Mouse (Mus musculus) embryonic facial prominence, embryonic 14.5 days (tissue): Measurements from ENCODE around the gene Esyt1. TPM values are rescaled to one million over a fixed set of nuclear protein-coding genes. Genes with fewer than 3 reads are reported as not detected.
"Not testable (repeated sequence)": the region's sequence is repeated elsewhere in the genome, so short reads cannot be mapped to it uniquely, and the experiment has no call there.

Experiments used
- ATAC-seq: fragments of 200-750 bp; cut with Nextera tagmentation; 2 replicates; pipeline ENCODE4 v1.8.0; 2017; ENCODE audit warnings: low read depth, moderate number of reproducible peaks, moderate TSS enrichment
- DNase-seq: peaks from one replicate; pipeline ENCODE4 v3.0.0-alpha.2; 2015; ENCODE audit warnings: low spot score
- H3K27ac ChIP-seq: fragments of 300-500 bp; sonication (generic); replicated peaks from 2 replicates; pipeline ENCODE4 v1.5.1; 2014; ENCODE audit warnings: low read depth, mild to moderate bottlenecking, low read length, moderate library complexity
- H3K27me3 ChIP-seq: fragments of 300-500 bp; sonication (generic); replicated peaks from 2 replicates; pipeline ENCODE4 v1.6.1; 2014; ENCODE audit warnings: low read length; ENCODE audit not compliant: control insufficient read depth, insufficient read depth
- H3K36me3 ChIP-seq: fragments of 300-500 bp; sonication (generic); 2 replicates; pipeline ENCODE4 v1.6.1; 2014; ENCODE audit warnings: low read length, mixed read lengths; ENCODE audit not compliant: control insufficient read depth, insufficient read depth
- H3K4me1 ChIP-seq: fragments of 300-500 bp; sonication (generic); 2 replicates; pipeline ENCODE4 v1.6.1; 2014; ENCODE audit warnings: antibody characterized with exemption, low read length; ENCODE audit not compliant: control insufficient read depth, insufficient read depth
- H3K4me2 ChIP-seq: fragments of 300-500 bp; sonication (generic); 2 replicates; pipeline ENCODE4 v1.6.1; 2014; ENCODE audit warnings: low read depth, mild to moderate bottlenecking, low read length, moderate library complexity, mixed read lengths
- H3K4me3 ChIP-seq: fragments of 300-500 bp; sonication (generic); 2 replicates; pipeline ENCODE4 v1.5.1; 2014; ENCODE audit warnings: low read depth, mild to moderate bottlenecking, low read length
- H3K9ac ChIP-seq: fragments of 300-500 bp; sonication (generic); 2 replicates; pipeline ENCODE4 v1.6.1; 2014; ENCODE audit warnings: low read depth, mild to moderate bottlenecking, low read length, moderate library complexity, mixed read lengths
- H3K9me3 ChIP-seq: fragments of 300-500 bp; sonication (generic); 2 replicates; pipeline ENCODE4 v1.6.1; 2016; ENCODE audit warnings: low read length; ENCODE audit not compliant: control insufficient read depth
- WGBS: fragments of 180-500 bp; shearing (Covaris S2); extraction: QIAGEN DNeasy Blood & Tissue Kit; methylation state at CpG from one replicate; pipeline ENCODE4 v1.1.7; 2014; 5-methylcytosine and 5-hydroxymethylcytosine counted together
- polyA plus RNA-seq: library from polyadenylated mRNA; unstranded; fragments of >200 nt; fragmentation: Nextera tagmentation; extraction: Ambion mirVana; gene quantifications from 2 replicates; pipeline ENCODE4 v1.2.1, GENCODE M21; 2014

Esyt1 gene
- 44.2 and 46.8 TPM in 2 replicates for polyA plus RNA-seq

DNA sequence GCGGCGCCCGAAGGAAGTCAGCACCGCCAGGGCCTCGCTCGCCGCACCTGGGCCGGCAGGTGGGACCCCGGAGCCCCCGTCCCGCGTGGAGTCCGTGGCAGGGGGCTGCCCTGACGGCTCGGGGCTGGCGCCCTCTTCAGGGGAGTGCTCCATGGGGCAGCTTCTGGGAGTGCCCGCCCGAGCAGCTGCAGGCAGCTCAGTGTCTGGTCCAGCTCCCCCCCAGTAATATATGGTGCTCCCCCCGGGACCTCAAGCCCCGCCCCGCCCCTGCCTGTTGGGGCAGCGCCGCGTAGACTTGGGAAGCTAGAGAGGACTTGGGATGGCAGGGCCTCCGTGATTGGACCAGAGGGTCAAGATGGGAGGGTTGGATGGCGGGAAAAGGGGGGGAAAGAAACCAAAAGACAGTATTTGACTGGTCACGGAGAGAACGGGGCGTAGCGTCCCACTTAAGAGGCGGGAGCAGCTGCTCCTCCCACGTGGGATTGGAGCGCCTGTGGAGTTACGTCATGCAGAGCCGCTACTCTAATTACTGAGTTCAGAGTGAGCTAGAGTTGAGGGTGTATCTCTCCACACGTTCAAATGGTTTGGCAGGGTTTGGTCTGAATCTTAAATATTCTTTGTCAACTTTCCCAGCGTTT lies at the start of gene Esyt1:
Gene Esyt1, minus strand, starts transcription at position 201 of the 638 bp plus-strand sequence.
- WGBS, result under 1% methylated on average over 29 of the region's 37 CpGs
- Histone ChIP-seq H3K27ac (peak within 1 kb of the TSS; percentile 88), H3K4me1 (0 out of 2 replicates have a peak, but pooled peaks cover 8% of the 10 kb centered on the region), H3K4me2 (peak within 1 kb of the TSS; percentile 97), H3K9ac (peak within 1 kb of the TSS; percentile 81), H3K4me3 (peak within 1 kb of the TSS; percentile 82), H3K27me3 (peaks cover 11% of the 10 kb centered on the region; the same call in 1 of the 2 replicates), H3K9me3 (no peaks in the 10 kb centered on the region), H3K36me3 (peaks cover 15% of the 10 kb centered on the region; the same call in 1 of the 2 replicates)
- peak; percentile 100 for DNase-seq
- ATAC-seq, result peak; percentile 98

DNA sequence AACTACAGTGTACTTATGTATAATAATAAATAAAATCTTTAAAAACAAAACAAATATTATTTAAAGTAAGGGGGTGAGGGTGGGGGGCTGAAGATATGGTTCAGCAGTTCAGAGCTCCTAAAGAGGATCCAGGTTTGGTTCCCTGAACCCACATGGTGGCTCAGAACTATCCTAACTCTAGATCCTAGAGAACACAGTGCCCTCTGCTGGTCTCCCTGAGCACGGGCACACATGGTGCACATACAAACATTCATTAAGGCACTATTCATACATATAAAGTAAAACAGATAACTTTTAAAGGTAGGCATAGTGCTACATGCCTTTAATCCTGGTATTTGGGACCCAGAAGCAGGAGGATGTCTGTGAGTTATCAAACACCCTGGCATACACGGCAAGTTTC lies 49.4 kb upstream of the Esyt1 start:
- H3K9me3 ChIP-seq, result peaks cover 5% of the 10 kb centered on the region; the same call in 1 of the 2 replicates
- H3K4me3 ChIP-seq, result no peak overlapping the region
- no peaks in the 10 kb centered on the region for H3K4me1 ChIP-seq
- no peak overlapping the region for H3K4me2 ChIP-seq
- ATAC-seq (no peak), DNase-seq (no peak)
- H3K36me3 ChIP-seq, result 0 out of 2 replicates have a peak, but pooled peaks cover 16% of the 10 kb centered on the region
- WGBS, result 92% methylated on average over 2 of the region's 2 CpGs
- H3K9ac ChIP-seq, result no peak overlapping the region
- no peak overlapping the region for H3K27ac ChIP-seq
- no peaks in the 10 kb centered on the region for H3K27me3 ChIP-seq

DNA sequence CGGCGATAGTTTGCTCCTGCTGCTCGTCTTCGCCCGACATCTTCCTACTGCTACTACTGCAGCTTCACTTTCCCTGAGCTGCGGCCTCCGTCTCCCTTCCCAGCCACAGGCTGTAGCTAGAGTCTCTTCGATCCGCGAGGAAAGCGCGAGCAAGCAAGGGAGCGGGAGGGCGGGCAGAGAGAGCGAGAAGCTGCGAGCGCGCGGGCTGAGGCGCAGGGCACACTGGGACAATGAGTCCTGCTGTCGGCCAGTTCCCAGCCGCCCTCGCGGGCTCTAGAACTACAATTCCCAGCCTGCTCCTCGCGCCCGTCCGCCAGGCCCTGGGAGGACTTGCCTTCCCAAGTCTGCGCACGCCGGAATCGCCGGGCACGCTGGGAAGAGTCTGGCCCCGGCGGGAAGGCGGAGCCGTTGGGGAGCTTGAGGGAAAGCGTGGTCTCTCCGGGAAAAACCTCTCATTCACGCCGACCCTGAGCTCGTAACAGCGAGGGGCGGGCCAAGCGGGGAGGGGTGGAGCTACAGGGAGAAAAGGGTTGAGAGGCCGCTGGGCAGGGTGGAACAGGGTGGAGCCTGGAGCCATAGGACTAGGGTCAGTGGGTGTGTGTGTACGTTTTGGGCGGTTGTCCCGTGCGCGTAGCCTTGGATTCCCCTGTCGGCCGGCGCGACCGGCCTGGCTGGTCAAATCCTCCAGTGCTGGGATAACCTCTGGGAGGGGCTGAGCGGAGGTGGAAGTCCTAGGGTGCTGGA lies 40.3 kb upstream of the Esyt1 start, which contains the start of gene Pa2g4:
Gene Pa2g4, minus strand, starts transcription at position 200 of the 744 bp plus-strand sequence.
- H3K4me3 ChIP-seq, result peak within 1 kb of the TSS; percentile 99
- H3K27ac ChIP-seq, result peak within 1 kb of the TSS; percentile 94
- H3K9ac ChIP-seq, result peak within 1 kb of the TSS; percentile 97
- no peaks in the 10 kb centered on the region for H3K9me3 ChIP-seq
- H3K36me3 ChIP-seq, result peaks cover 34% of the 10 kb centered on the region
- H3K27me3 ChIP-seq, result no peaks in the 10 kb centered on the region
- peaks cover 8% of the 10 kb centered on the region for H3K4me1 ChIP-seq
- under 1% methylated on average over 49 of the region's 58 CpGs for WGBS
- DNase-seq, result peak; percentile 99
- ATAC-seq, result peak; percentile 99
- H3K4me2 ChIP-seq, result peak within 1 kb of the TSS; percentile 78

DNA sequence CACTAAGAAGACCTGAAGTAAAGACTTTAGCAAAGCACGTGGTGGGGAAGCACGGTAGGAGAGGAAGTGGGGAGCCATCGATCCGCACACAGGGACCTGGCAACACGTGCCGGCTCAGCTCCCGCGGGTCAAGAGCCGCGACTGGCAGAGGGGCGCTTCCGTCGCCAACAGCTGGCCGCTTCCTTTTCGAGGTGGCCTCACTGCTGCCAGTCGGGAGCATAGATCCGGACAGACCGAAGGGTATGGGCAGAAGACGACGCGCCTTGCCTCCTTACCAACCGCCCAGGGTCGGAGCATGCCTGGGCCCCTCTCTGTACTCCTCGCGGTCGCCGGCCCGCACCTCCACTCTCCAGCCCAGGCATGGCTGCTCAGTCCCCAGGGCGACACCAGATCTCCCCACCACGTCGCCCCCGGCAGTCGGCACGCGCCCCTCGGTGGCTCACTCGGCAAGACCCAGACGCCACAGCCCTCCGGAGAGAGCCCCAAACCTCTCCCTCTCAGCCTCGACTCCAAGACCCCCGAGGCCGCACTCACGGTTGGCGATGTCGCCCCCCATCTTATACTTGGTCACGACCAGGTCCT lies 39.6 kb upstream of the Esyt1 start:
- Histone ChIP-seq H3K4me1 (peaks cover 8% of the 10 kb centered on the region), H3K9ac (peak overlapping the region; percentile 97), H3K27me3 (no peaks in the 10 kb centered on the region), H3K4me3 (peak overlapping the region; percentile 99), H3K27ac (peak overlapping the region; percentile 94), H3K4me2 (peak overlapping the region; percentile 78), H3K9me3 (no peaks in the 10 kb centered on the region), H3K36me3 (peaks cover 40% of the 10 kb centered on the region)
- under 1% methylated on average over 26 of the region's 46 CpGs for WGBS
- ATAC-seq (peak; percentile 17), DNase-seq (peak; percentile 29)

DNA sequence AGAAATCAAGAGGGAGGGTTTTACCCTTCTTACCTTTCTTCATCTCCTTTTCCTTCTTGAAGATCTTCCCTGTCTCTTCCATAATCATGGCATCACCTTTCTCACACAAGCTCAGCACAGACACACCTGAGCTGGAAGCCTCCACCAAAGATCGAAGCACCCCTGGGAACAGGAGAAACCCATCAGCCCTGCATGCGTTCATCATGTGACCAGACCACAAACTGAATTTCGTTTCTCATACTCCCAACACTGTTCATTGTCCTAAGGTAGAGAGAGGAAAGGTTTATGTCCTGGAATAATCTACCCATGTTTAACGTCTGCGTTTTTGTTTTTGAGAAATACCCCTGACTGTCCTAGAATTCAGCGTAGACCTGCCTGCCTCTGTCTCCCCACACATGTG lies 37.9 kb upstream of the Esyt1 start:
- Histone ChIP-seq H3K4me3 (peak overlapping the region; percentile 99; the same call in 1 of the 2 replicates), H3K27ac (no peak overlapping the region), H3K4me1 (peaks cover 8% of the 10 kb centered on the region), H3K36me3 (peaks cover 53% of the 10 kb centered on the region), H3K9ac (no peak overlapping the region), H3K4me2 (peak overlapping the region; percentile 78; the same call in 1 of the 2 replicates), H3K27me3 (no peaks in the 10 kb centered on the region), H3K9me3 (no peaks in the 10 kb centered on the region)
- 84% methylated on average over 6 of the region's 6 CpGs for WGBS
- ATAC-seq, result no peak
- no peak for DNase-seq

DNA sequence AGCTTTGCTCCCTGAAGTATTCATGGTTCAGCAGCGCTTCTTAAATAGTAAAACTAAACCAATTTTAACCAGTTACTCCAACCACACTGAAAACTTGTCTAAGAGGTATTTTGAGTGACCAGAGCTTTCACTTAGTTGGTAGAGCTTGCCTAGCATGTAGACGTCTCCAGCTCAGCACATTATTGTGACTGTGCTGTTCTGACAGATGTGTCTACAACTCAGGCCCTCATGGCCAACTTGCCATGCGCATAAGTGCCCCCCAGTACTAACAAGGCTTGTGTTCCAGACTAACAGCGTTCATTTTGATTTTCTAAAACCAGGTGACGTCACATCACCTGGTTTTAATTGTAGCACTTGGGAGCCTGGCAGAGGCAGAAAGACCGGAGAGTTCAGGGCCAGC lies 31.3 kb upstream of the Esyt1 start:
- Histone ChIP-seq H3K4me2 (no peak overlapping the region), H3K4me1 (no peaks in the 10 kb centered on the region), H3K4me3 (no peak overlapping the region), H3K9me3 (no peaks in the 10 kb centered on the region), H3K27me3 (no peaks in the 10 kb centered on the region), H3K36me3 (peaks cover 50% of the 10 kb centered on the region), H3K27ac (no peak overlapping the region), H3K9ac (no peak overlapping the region)
- 61% methylated on average over 6 of the region's 6 CpGs for WGBS
- DNase-seq (no peak), ATAC-seq (no peak)

DNA sequence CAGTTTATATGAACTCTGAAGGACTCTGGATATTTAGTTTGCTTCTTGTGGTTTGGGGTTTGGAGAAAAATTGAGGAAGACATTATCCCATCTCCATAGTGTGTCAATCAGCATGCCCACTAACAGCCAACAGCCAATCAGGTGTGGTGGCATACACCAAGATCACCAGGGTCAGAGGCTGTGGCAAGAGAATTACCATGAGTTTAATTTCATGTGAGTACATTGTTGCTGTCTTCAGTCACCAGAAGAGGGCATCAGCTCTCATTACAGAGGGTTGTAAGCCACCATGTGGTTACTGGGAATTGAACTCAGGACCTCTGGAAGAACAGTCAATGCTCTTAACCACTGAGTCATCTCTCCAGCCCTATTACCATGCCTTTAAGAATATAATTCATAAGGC lies 30.6 kb upstream of the Esyt1 start:
- H3K9ac ChIP-seq, result no peak overlapping the region
- H3K27me3 ChIP-seq, result no peaks in the 10 kb centered on the region
- no peak overlapping the region for H3K4me2 ChIP-seq
- peaks cover 43% of the 10 kb centered on the region for H3K36me3 ChIP-seq
- H3K9me3 ChIP-seq, result no peaks in the 10 kb centered on the region
- no peak overlapping the region for H3K27ac ChIP-seq
- DNase-seq (no peak), ATAC-seq (no peak)
- H3K4me3 ChIP-seq, result no peak overlapping the region
- no peaks in the 10 kb centered on the region for H3K4me1 ChIP-seq

DNA sequence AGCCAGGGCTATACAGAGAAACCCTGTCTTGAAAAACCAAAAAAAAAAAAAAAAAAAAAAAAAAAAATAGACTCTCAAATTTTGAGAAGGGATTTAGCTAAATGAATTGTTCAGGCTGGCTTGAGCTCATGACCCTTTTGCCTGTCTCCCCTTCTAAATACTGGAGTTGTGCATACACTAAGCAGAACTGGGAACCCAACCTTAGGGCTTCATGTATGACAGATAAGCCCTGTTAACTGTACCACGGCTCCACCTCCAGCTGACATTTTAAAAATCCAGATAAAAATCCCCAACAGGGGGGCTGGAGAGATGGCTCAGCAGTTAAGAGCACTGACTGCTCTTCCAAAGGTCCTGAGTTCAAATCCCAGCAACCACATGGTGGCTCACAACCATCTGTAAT lies 29.9 kb upstream of the Esyt1 start:
- ATAC-seq, result not testable (repeated sequence)

More for the DNA sequence above, 29.9 kb upstream of the Esyt1 start:
- not testable (repeated sequence) for H3K4me3 ChIP-seq, H3K9me3 ChIP-seq, H3K27me3 ChIP-seq, H3K4me2 ChIP-seq, H3K27ac ChIP-seq, H3K9ac ChIP-seq, H3K4me1 ChIP-seq, DNase-seq
- WGBS, result 90% methylated on average over 1 of the region's 1 CpGs
- peaks cover 36% of the 10 kb centered on the region for H3K36me3 ChIP-seq
